Mouse (Mus musculus): Measurements from ENCODE around the gene Tgfb1.

Tgfb1 gene

GRCm38 (mm10) chr7:25734991-25735390 lies 48.2 kb downstream of the Tgfb1 start:
- DNase-seq (ENCODE audit: low read depth, low spot score) = no peak

- DNase-seq (ENCODE audit: low read depth, low spot score) = no peak
Observed at GRCm38 (mm10) chr7:25736920-25737319, 50.1 kb downstream of the Tgfb1 start.

GRCm38 (mm10) chr7:25738277-25738676 lies 51.5 kb downstream of the Tgfb1 start:
- DNase-seq (ENCODE audit: low read depth, low spot score) = no peak

- no peak for DNase-seq (ENCODE audit: low read depth, low spot score)
Observed at GRCm38 (mm10) chr7:25746844-25747243, 60.0 kb downstream of the Tgfb1 start.

- DNase-seq (ENCODE audit: low read depth, low spot score) = no peak
Observed at GRCm38 (mm10) chr7:25753076-25753475, 66.3 kb downstream of the Tgfb1 start.

- no peak for DNase-seq (ENCODE audit: low read depth, low spot score)
Observed at GRCm38 (mm10) chr7:25753643-25754438, 67.0 kb downstream of the Tgfb1 start.

- no peak for DNase-seq (ENCODE audit: low read depth, low spot score)
Observed at GRCm38 (mm10) chr7:25754439-25754737, 67.6 kb downstream of the Tgfb1 start.

Data from retina, postnatal 7 days (tissue).